Mouse (Mus musculus): ENCODE results near the gene Smg6. TPM values are rescaled to one million over a fixed set of nuclear protein-coding genes. Genes with fewer than 3 reads are reported as not detected.

Smg6 gene
- total RNA-seq, 2 experiments from 2014 or later = 22.0 to 22.9 TPM

Small RNAs within 50 kb of the gene (microRNA-seq; reads per million reads assigned to microRNA genes)
- 9,102 to 13,265 reads per million in 2 experiments for gene Mir132
- 593 to 720 reads per million in 2 experiments for gene Mir212

Other genes starting within 250 kb of the Smg6 start
- gene Pafah1b1, start 201.2 kb upstream of the Smg6 start, total RNA-seq (2021) = 100 to 1,000 TPM; 441 to 446 TPM
- 10 to 100 TPM; 19.2 to 24.0 TPM for gene Mettl16, start 155.0 kb upstream of the Smg6 start, total RNA-seq (2021)
- gene Mnt, start 94.9 kb upstream of the Smg6 start, total RNA-seq (2021) = 10 to 100 TPM; 31.5 to 32.0 TPM
- 10 to 100 TPM; 65.9 to 68.4 TPM for gene Sgsm2, start 28.8 kb upstream of the Smg6 start, total RNA-seq (2021)
- gene Tsr1, start 27.8 kb upstream of the Smg6 start, total RNA-seq (2021) = 10 to 100 TPM; 29.6 to 33.0 TPM
- 100 to 1,000 TPM; 101 to 103 TPM for gene Srr, start 125 bp downstream of the Smg6 start, total RNA-seq (2021)
- gene Hic1, start 243.7 kb downstream of the Smg6 start, total RNA-seq (2021) = 1 to 10 TPM; 5.0 to 5.2 TPM

All from left cerebral cortex, postnatal 14 days (tissue).